Mouse (Mus musculus): ENCODE measurements around the gene Rpl12. TPM values are rescaled to one million over a fixed set of nuclear protein-coding genes. Genes with fewer than 3 reads are reported as not detected.

Gene Rpl12
- polyA plus RNA-seq, 1 experiment from 2014 or later, result 185 TPM

Other genes starting within 250 kb of the Rpl12 start
- 129 and 136 TPM in 2 replicates for gene Cdk9, start 248.5 kb upstream of the Rpl12 start, polyA plus RNA-seq (2016; fragmentation: Nextera tagmentation; extraction: Ambion mirVana)
- 17.0 and 17.1 TPM in 2 replicates for gene Sh2d3c, start 240.5 kb upstream of the Rpl12 start, polyA plus RNA-seq (2016; fragmentation: Nextera tagmentation; extraction: Ambion mirVana)
- gene 6330409D20Rik, start 220.5 kb upstream of the Rpl12 start, polyA plus RNA-seq (2016; fragmentation: Nextera tagmentation; extraction: Ambion mirVana), result not detected in 2 replicates
- gene Tor2a, start 204.3 kb upstream of the Rpl12 start, polyA plus RNA-seq (2016; fragmentation: Nextera tagmentation; extraction: Ambion mirVana), result 58.8 and 62.7 TPM in 2 replicates
- gene Ttc16, start 185.9 kb upstream of the Rpl12 start, polyA plus RNA-seq (2016; fragmentation: Nextera tagmentation; extraction: Ambion mirVana), result 0.28 and 0.35 TPM in 2 replicates
- gene Ptrh1, start 185.8 kb upstream of the Rpl12 start, polyA plus RNA-seq (2016; fragmentation: Nextera tagmentation; extraction: Ambion mirVana), result 3.8 and 4.2 TPM in 2 replicates
- 0.35 and 1.2 TPM in 2 replicates for gene Cfap157, start 177.1 kb upstream of the Rpl12 start, polyA plus RNA-seq (2016; fragmentation: Nextera tagmentation; extraction: Ambion mirVana)
- 18.8 and 20.0 TPM in 2 replicates for gene Stxbp1, start 114.3 kb upstream of the Rpl12 start, polyA plus RNA-seq (2016; fragmentation: Nextera tagmentation; extraction: Ambion mirVana)
- gene Fam129b, start 85.4 kb upstream of the Rpl12 start, polyA plus RNA-seq (2016; fragmentation: Nextera tagmentation; extraction: Ambion mirVana), result 48.0 and 48.1 TPM in 2 replicates
- gene Lrsam1, start 55 bp downstream of the Rpl12 start, polyA plus RNA-seq (2016; fragmentation: Nextera tagmentation; extraction: Ambion mirVana), result 10.4 and 11.8 TPM in 2 replicates
- 25.4 and 25.7 TPM in 2 replicates for gene Slc2a8, start 20.5 kb downstream of the Rpl12 start, polyA plus RNA-seq (2016; fragmentation: Nextera tagmentation; extraction: Ambion mirVana)
- 15.7 and 16.4 TPM in 2 replicates for gene Garnl3, start 170.1 kb downstream of the Rpl12 start, polyA plus RNA-seq (2016; fragmentation: Nextera tagmentation; extraction: Ambion mirVana)